Mouse (Mus musculus) right cerebral cortex, adult 18-20 months (tissue): ENCODE results near the gene Ctag2.

Source experiments
- DNase-seq: peaks from one replicate; pipeline ENCODE4 v3.0.0; 2022; ENCODE audit warnings: mixed read lengths

Gene Ctag2

DNA sequence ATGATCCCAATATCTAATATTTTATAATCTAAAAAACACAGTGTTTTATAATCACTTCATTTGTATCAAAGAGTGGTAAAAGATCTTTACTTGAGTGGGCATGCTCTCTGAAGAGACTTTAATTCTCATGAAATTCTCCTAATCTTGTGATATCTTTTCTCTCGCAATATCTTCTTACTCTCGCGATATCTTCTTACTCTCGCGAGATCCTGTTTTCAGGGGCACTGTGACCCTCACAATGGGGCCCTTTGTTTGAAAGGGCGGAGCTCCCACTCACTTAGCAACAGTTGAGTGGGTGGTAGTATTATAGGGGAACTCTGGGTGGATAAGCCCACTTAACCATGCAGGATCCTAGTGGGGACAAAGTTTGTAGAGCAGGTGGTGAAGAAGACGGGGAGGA is at the start of gene Ctag2:
TSS of gene Ctag2 (plus strand) at position 301 of the 400 bp plus-strand sequence.
- DNase-seq: no peak
